Mouse (Mus musculus): ENCODE data around the gene Olfr1333. TPM values are rescaled to one million over a fixed set of nuclear protein-coding genes. Genes with fewer than 3 reads are reported as not detected.

The Olfr1333 gene
- total RNA-seq (2012; rRNA removed) (not detected in 2 replicates), polyA plus RNA-seq (2012; ENCODE audit: insufficient read depth in 1 of 2, insufficient read length in 2 of 2, low read depth in 1 of 2, low replicate concordance in 2 of 2, missing spikeins in 1 of 2) (not detected)

- no peak for DNase-seq (ENCODE audit: low read depth, low spot score)
- H3K36me3 ChIP-seq (ENCODE audit: control insufficient read depth in 1 of 2, insufficient read depth in 2 of 2, low read length in 2 of 2): no peaks in the 10 kb centered on the region
- TF ChIP-seq TAL1 (IDR thresholded peaks at IDR 0.05; ENCODE audit: low read length) (no peak), POLR2AphosphoS5 (IDR thresholded peaks at IDR 0.05; ENCODE audit: borderline replicate concordance, low read depth, low read length) (no peak), EP300 (IDR thresholded peaks at IDR 0.05; ENCODE audit: low read depth in 1 of 2, low read length in 2 of 2) (no peak), SIN3A (IDR thresholded peaks at IDR 0.05; ENCODE audit: low read length) (no peak), BHLHE40 (IDR thresholded peaks at IDR 0.05; ENCODE audit: borderline replicate concordance, low read depth, low read length) (no peak), KAT2A (conservative IDR thresholded peaks at IDR 0.05; ENCODE audit: low read depth, low read length) (no peak), GATA1 (IDR thresholded peaks at IDR 0.05; ENCODE audit: low read depth, low read length) (no peak), MAX (IDR thresholded peaks at IDR 0.05; ENCODE audit: low read length) (no peak), TCF12 (IDR thresholded peaks at IDR 0.05; ENCODE audit: low read depth, low read length) (no peak), POLR2AphosphoS2 (IDR thresholded peaks at IDR 0.05; ENCODE audit: low read length) (no peak), USF2 (IDR thresholded peaks at IDR 0.05; ENCODE audit: borderline replicate concordance in 1 of 2, insufficient read depth in 1 of 2, low read depth in 1 of 2, low read length in 2 of 2) (no peak), CHD1 (IDR thresholded peaks at IDR 0.05; ENCODE audit: low read depth, low read length) (no peak)
Measured at GRCm38 (mm10) chr4:118836179-118836578, at the start of gene Olfr1333. Gene Olfr1333, minus strand, starts transcription at chr4:118836279.

DNA sequence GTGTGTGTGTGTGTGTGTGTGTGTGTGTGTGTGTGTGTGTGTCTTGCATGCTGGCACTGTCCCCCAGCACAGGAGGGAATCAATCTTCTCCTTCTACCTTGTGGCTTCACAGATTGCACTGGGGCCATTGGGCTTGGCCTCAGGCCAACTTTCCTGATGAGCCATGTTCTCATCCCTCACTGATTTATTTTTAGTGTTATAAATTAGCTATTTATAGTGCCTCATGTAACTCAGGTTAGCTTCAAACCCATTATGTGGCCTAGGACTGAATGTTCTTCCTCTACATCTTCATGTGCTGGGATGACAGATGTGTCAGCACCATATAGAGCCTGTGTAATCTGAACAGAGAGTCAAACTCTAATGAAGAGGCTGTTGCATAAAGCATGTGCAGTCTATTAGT, 31.5 kb upstream of the Olfr1333 start:
- H3K36me3 ChIP-seq (ENCODE audit: control insufficient read depth in 1 of 2, insufficient read depth in 2 of 2, low read length in 2 of 2): no peaks in the 10 kb centered on the region
- TF ChIP-seq RAD21 (IDR thresholded peaks at IDR 0.05; ENCODE audit: low read depth, low read length) (no peak), GATA1 (IDR thresholded peaks at IDR 0.05; ENCODE audit: low read depth, low read length) (no peak), MXI1 (IDR thresholded peaks at IDR 0.05; ENCODE audit: low read depth, low read length) (no peak), GABPA (IDR thresholded peaks at IDR 0.05; ENCODE audit: low read depth, low read length) (no peak), ZNF384 (IDR thresholded peaks at IDR 0.05; ENCODE audit: low read depth, low read length) (no peak), TAL1 (IDR thresholded peaks at IDR 0.05; ENCODE audit: low read length) (no peak), ETS1 (IDR thresholded peaks at IDR 0.05; ENCODE audit: low read depth, low read length) (no peak), EP300 (IDR thresholded peaks at IDR 0.05; ENCODE audit: low read depth in 1 of 2, low read length in 2 of 2) (no peak), USF2 (IDR thresholded peaks at IDR 0.05; ENCODE audit: borderline replicate concordance in 1 of 2, insufficient read depth in 1 of 2, low read depth in 1 of 2, low read length in 2 of 2) (no peak), ZKSCAN1 (IDR thresholded peaks at IDR 0.05; ENCODE audit: low read depth, low read length) (no peak), MAZ (IDR thresholded peaks at IDR 0.05; ENCODE audit: low read depth, low read length) (no peak), ELF1 (IDR thresholded peaks at IDR 0.05; ENCODE audit: low read depth, low read length) (no peak), BHLHE40 (IDR thresholded peaks at IDR 0.05; ENCODE audit: borderline replicate concordance, low read depth, low read length) (no peak), SIN3A (IDR thresholded peaks at IDR 0.05; ENCODE audit: low read length) (no peak), KAT2A (conservative IDR thresholded peaks at IDR 0.05; ENCODE audit: low read depth, low read length) (no peak)
- no peak for DNase-seq (ENCODE audit: low read depth, low spot score)
- H3K27ac ChIP-seq (ENCODE audit: control insufficient read depth, low read depth, low read length): no peak overlapping the region
- no peak overlapping the region for H3K9ac ChIP-seq (ENCODE audit: control insufficient read depth, low read depth, low read length, poor library complexity, severe bottlenecking)
- H3K9me3 ChIP-seq (replicated peaks; ENCODE audit: insufficient read depth, low read length): no peaks in the 10 kb centered on the region
- no peak overlapping the region for H3K4me3 ChIP-seq (ENCODE audit: control insufficient read depth in 1 of 2, insufficient read depth in 1 of 2, low read depth in 2 of 2, low read length in 2 of 2)
- H3K27me3 ChIP-seq (ENCODE audit: control insufficient read depth in 1 of 2, insufficient read depth in 2 of 2, low read length in 2 of 2): no peaks in the 10 kb centered on the region; a peak in 1 of 4 replicates
- H3K4me1 ChIP-seq (ENCODE audit: control insufficient read depth in 1 of 2, insufficient read depth in 2 of 2, low read length in 2 of 2): no peaks in the 10 kb centered on the region
- no peaks in the 10 kb centered on the region for H3K79me2 ChIP-seq (ENCODE audit: control insufficient read depth, insufficient read depth, low read length, poor library complexity)

More at GRCm38 (mm10) chr4:118836179-118836578, at the start of gene Olfr1333:
- Histone ChIP-seq H3K9me3 (replicated peaks; ENCODE audit: insufficient read depth, low read length) (no peaks in the 10 kb centered on the region), H3K27ac (ENCODE audit: control insufficient read depth, low read depth, low read length) (no peak within 1 kb of the TSS), H3K79me2 (ENCODE audit: control insufficient read depth, insufficient read depth, low read length, poor library complexity) (no peaks in the 10 kb centered on the region), H3K27me3 (ENCODE audit: control insufficient read depth in 1 of 2, insufficient read depth in 2 of 2, low read length in 2 of 2) (no peaks in the 10 kb centered on the region), H3K4me1 (ENCODE audit: control insufficient read depth in 1 of 2, insufficient read depth in 2 of 2, low read length in 2 of 2) (no peaks in the 10 kb centered on the region), H3K4me3 (ENCODE audit: control insufficient read depth in 1 of 2, insufficient read depth in 1 of 2, low read depth in 2 of 2, low read length in 2 of 2) (no peak within 1 kb of the TSS), H3K9ac (ENCODE audit: control insufficient read depth, low read depth, low read length, poor library complexity, severe bottlenecking) (no peak within 1 kb of the TSS)

All from MEL (cell line).